Mouse (Mus musculus): Measurements from ENCODE around the gene Iqce. TPM values are rescaled to one million over a fixed set of nuclear protein-coding genes. Genes with fewer than 3 reads are reported as not detected.
A peak's percentile ranks its signal among the peaks of the same experiment; 100 is the strongest.

The Iqce gene
- total RNA-seq, 2 experiments from 2014 or later: 2.6 to 3.1 TPM

GRCm38 (mm10) chr5:140644702-140645201, 57.4 kb downstream of the Iqce start:
- no peak for DNase-seq
- intact Hi-C loops (cut with DNase I): no loop called here

GRCm38 (mm10) chr5:140644263-140644662, 57.9 kb downstream of the Iqce start:
- DNase-seq: no peak
- intact Hi-C loops (cut with DNase I): no loop called here

DNA sequence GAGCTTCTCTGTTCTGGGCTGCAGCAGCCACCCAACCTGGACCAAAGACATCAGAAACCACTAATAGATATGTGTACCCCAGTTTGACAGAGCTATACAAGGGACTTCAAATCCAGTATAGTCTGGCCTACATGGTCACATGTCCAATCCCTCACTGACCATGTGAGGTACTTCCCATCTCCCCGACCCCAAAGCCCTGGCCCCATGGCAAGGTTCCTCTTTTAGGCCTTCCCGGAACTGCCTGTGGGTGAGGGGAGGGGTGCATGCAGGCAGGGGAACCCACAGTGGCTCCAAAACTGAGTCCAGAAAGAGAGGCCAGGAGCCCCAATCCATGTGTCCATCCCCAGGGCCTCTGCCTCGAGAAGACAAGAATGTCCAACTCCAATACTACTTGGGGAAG, 60.1 kb downstream of the Iqce start:
- no peak for DNase-seq
- intact Hi-C loops (cut with DNase I): no loop called here

DNA sequence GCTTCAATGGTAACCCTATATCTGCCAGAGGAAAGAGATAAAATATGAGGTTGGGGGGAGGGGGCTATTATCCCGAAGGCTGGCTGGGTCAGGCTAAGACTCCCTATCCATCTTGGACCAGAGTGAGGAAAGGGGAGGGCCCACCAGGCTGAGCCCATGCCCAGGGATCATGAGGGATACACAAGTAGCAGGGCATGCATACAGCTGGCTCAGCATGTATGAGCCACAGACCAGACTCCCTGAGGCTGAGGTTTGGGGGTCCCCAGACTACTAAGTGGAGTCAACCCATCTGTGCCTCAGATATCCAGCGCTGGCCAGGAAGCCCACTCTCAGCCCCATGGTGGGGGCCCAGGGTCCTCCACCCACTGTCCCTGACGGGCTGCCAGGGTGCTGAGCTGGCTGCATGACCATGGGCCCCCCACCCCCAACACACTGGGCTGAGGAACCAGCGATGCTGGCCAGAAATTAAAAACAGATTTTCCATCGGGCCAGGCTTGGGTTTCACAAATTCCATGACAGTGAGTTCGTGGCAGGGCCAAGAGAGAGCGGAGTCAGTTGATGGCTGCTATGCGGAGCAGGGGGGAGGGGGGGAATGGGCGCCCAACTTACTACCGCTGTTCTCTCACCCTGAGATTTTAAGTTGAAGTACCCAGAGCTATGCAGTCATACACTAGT, 60.8 kb downstream of the Iqce start:
- intact Hi-C loops (cut with DNase I): no loop called here
- no peak for DNase-seq

DNA sequence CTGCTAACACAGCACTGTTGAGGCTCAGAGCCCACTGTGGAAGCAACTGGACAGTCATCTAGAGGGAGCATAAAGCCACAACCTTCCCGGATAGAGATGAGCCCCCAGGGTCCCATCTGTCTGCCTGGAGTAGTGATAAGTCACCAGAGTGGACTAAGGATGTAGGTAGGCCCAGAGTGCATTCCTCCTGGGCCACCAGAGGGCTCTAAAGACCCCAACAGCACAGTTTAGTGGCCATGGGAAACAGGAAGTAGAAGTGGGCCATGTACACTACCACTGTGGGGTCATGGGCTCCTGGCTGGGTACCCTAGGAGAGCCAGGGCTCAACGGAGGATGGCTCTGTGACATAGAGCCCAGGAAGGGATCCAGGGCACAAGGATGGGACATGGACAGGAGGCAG, 61.4 kb downstream of the Iqce start:
- intact Hi-C loops (cut with DNase I): no loop called here
- no peak for DNase-seq

GRCm38 (mm10) chr5:140639871-140640270, 62.3 kb downstream of the Iqce start:
- intact Hi-C loops (cut with DNase I): no loop called here
- peak; percentile 67 to 80 for DNase-seq

DNA sequence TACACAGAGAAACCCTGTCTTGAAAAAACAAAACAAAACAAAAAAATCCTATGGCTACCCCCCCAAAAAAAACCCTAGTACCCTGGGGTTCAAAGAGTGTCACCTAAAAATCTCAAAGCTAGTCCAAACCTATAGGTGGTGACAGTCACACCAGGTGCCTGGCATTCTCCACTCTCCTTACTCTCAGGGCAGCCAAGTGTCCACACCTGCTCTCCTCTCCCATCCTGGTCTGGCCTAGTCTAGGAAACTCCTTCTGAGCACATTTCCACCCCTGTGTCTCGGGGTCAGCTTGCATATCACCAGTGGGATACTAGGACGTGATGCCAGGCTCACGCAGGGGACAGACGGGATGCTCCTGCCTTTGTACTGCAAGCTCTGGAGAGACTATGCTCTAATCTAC, 62.9 kb downstream of the Iqce start:
- intact Hi-C loops (cut with DNase I): no loop called here
- no peak for DNase-seq

DNA sequence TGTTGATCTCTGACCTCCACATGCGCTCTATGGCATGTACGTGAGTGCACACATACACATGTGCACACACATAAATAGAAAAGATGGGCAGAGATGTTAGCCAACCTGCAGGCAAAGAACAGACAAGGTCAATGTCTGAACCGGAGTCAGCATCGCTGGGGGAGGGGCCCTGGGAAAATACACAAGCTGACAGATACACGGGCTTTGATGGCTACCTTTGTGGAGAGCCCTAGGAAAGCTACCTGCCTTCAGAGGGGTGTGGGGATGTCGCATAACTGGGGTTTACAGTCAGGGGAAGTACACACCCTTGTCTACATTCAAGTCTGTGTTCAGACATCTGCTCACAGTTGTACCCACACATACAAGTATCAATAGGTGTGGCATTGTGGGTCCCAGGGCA, 63.7 kb downstream of the Iqce start:
- no peak for DNase-seq
- intact Hi-C loops (cut with DNase I): no loop called here

- no peak for DNase-seq
- intact Hi-C loops (cut with DNase I): no loop called here
Measured at GRCm38 (mm10) chr5:140637989-140638388, 64.2 kb downstream of the Iqce start.

DNA sequence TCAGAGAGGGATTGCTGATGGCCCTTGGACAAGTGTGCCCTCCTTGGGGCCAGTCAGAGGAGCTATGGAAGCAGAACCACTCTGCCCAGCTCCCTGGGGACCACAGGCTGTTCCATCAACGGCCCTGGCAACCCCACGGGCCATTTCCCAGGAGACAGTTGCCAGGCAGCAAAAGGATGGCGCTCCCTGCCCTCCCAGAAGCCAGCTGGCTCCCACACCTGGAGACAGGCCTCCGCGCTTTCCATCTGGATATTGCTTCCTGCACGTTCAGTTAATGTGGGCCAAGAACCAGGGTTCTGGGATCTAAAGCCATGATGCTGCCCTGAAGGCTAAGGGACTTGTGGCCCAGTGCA, 65.1 kb downstream of the Iqce start:
- intact Hi-C loops (cut with DNase I): no loop called here
- DNase-seq: no peak

DNA sequence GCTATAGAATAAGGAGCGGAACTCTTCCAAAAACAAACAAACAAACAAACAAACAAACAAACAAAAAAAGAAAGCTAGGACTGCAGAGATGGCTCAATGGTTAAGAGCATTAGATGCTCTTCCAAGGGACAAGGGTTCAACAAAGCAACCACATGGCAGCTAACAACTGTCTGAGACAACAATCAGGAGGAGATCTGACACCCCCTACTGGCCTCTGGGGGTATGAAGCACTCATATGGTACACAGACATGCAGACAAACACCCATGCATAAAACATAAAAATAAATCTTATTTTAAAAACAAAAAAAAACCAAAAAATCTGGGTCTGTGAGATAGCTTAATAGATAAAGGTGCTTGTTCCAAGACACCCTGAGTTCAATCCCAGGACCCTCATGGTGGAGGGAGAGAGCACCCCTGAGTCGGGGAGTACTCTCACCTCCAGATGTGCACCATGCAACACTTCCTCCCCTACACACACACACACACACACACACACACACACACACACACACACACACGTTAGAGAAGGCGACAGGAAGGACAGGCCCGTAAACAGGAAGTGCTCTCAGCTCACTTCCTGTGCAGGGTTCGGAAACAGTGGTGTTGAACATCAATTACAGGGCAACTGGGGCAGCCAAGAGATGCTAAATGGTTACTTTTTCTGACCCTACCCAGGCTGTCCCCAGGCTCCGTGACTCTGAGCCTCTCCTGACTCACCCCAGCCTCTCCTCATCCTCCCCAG, 65.7 kb downstream of the Iqce start:
- no peak for DNase-seq
- intact Hi-C loops (cut with DNase I): no loop called here

GRCm38 (mm10) chr5:140634798-140635722, 67.1 kb downstream of the Iqce start:
- no peak for DNase-seq
- intact Hi-C loops (cut with DNase I): no loop called here

DNA sequence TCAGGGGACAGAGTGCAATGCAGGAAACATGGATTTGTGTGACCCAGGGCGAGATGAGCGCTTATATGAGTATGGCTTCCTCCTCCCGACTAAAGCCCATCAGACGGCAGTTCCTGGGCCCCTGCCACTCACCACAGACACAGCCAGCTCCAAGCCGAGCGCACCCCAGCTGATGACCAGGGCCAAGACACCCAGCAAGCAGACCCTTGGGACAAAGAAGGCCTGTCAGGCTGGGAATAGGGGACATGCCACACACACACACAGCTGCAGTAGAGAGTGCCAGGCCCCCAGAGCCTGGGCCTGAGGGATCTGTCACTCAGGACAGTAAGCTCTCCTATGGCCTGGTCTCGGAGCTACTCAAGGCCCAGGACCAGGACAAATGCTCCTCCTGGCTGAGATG, 68.7 kb downstream of the Iqce start:
- DNase-seq: no peak
- intact Hi-C loops (cut with DNase I): no loop called here

GRCm38 (mm10) chr5:140628995-140629394, 73.2 kb downstream of the Iqce start:
- no peak for DNase-seq
- intact Hi-C loops (cut with DNase I): loop anchor here (2.0 to 5.0 kb wide), 2 partner anchors 36 to 53 kb away; no protein-coding TSS in a partner anchor

- no peak for DNase-seq
- intact Hi-C loops (cut with DNase I): loop anchor here (5.0 kb wide), 1 partner anchor 55 kb away; no protein-coding TSS in a partner anchor
Measured at GRCm38 (mm10) chr5:140627580-140627979, 74.6 kb downstream of the Iqce start.

GRCm38 (mm10) chr5:140624961-140625360, 77.2 kb downstream of the Iqce start:
- DNase-seq: no peak
- intact Hi-C loops (cut with DNase I): loop anchor here (5.0 kb wide), 1 partner anchor 57 kb away; no protein-coding TSS in a partner anchor

- intact Hi-C loops (cut with DNase I): no loop called here
- no peak for DNase-seq
Measured at GRCm38 (mm10) chr5:140624238-140624637, 77.9 kb downstream of the Iqce start.

DNA sequence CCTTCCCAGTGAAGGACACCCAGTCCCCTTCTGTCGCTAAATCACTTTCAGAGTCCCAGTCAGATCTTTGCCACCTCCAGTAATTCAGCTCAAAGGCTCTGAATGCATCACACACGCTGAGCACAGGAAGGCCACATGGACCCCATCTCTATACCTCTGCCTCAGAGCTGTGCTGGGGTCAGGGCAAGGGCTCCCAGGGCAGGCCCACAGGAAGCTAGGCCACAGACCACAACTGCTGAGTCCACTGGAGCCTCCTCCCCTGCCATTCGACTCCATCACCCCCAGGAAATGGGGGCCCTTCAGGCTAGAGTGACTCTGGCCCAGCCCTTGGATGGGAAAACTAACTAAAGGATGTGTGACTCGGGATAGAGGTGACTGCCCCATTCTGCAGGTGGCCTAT, 78.4 kb downstream of the Iqce start:
- DNase-seq: no peak
- intact Hi-C loops (cut with DNase I): no loop called here

GRCm38 (mm10) chr5:140622978-140623670, 79.1 kb downstream of the Iqce start:
- DNase-seq: no peak
- intact Hi-C loops (cut with DNase I): no loop called here

DNA sequence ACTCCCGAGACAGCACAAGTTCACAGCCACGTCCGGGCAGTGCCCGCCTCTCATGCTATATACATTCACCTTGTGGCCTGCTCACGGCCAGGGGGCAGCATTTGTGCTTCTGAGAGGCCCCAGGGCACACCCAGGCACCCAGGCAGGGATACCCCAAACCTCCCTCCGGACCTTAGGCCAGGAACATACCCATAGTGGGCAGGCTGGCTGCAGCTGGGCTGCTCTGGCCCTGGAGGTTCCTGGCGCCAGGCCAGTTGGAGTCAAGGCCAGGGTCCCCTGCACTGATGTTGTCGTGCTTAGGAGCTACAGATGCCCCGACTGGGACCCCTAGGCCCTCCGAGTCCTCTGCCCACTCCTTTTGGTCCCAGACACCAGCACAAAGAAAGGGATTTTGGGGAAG, 80.7 kb downstream of the Iqce start:
- DNase-seq: no peak
- intact Hi-C loops (cut with DNase I): no loop called here

Data from gastrocnemius, postnatal 36 days (tissue).